Mouse (Mus musculus) G1E (cell line): Measurements from ENCODE around the gene Ptbp1.

Experiments
- CTCF ChIP-seq: IDR thresholded peaks from 2 replicates; pipeline ENCODE4 v1.5.1; 2012; ENCODE audit warnings: low read depth, low read length, inconsistent platforms, mixed read lengths
- GATA1 ChIP-seq: IDR thresholded peaks from 2 replicates; pipeline ENCODE4 v1.6.1; 2012; ENCODE audit warnings: borderline replicate concordance, low read length, inconsistent platforms, mixed read lengths
- POLR2AphosphoS5 ChIP-seq: IDR thresholded peaks from 2 replicates; pipeline ENCODE4 v1.6.1; 2012; ENCODE audit warnings: low read depth, low read length, inconsistent platforms; ENCODE audit not compliant: insufficient replicate concordance
- TAL1 ChIP-seq: conservative IDR thresholded peaks from 2 replicates; pipeline ENCODE4 v1.6.1; 2012; ENCODE audit warnings: low read depth, low read length, inconsistent platforms, mixed read lengths

- no peak for TF ChIP-seq GATA1
- TF ChIP-seq CTCF, result no peak
- TF ChIP-seq TAL1, result no peak
- no peak for TF ChIP-seq POLR2AphosphoS5
Measured at GRCm38 (mm10) chr10:79886054-79886453, 31.8 kb downstream of the Ptbp1 start, which contains the start of gene Elane.
